Mouse (Mus musculus) liver, embryonic 14.5 days (tissue): ENCODE measurements around the gene Hmgxb4.

Experiments used
- CTCF ChIP-seq: IDR thresholded peaks from 2 replicates; pipeline ENCODE4 v1.5.1; 2016; ENCODE audit warnings: antibody characterized with exemption, low read depth, control low read depth
- EP300 ChIP-seq: IDR thresholded peaks from 2 replicates; pipeline ENCODE4 v1.6.1; 2016; ENCODE audit warnings: antibody characterized with exemption, low read depth

GRCm38 (mm10) chr8:75013557-75013956 is 20.4 kb downstream of the Hmgxb4 start:
- no peak for TF ChIP-seq EP300
- TF ChIP-seq CTCF: no peak
